Mouse (Mus musculus) ovary, adult 18-20 months (tissue): Measurements from ENCODE around the gene Srd5a1.
"Not testable (repeated sequence)": the region's sequence is repeated elsewhere in the genome, so short reads cannot be mapped to it uniquely, and the experiment has no call there.

Source experiments
- DNase-seq: peaks from one replicate; pipeline ENCODE4 v3.0.0; 2022; ENCODE audit warnings: low spot score, mixed read lengths

The Srd5a1 gene

GRCm38 (mm10) chr13:69624510-69624909, 13.3 kb upstream of the Srd5a1 start:
- no peak for DNase-seq

- DNase-seq, result no peak
Measured at GRCm38 (mm10) chr13:69623843-69624242, 12.6 kb upstream of the Srd5a1 start.

GRCm38 (mm10) chr13:69616716-69617115, 5.5 kb upstream of the Srd5a1 start:
- DNase-seq, result no peak

- peak; percentile 4 for DNase-seq
Measured at GRCm38 (mm10) chr13:69612175-69612544, 918 bp upstream of the Srd5a1 start.

GRCm38 (mm10) chr13:69610751-69611397, 368 bp downstream of the Srd5a1 start:
- no peak for DNase-seq

- peak; percentile 13 for DNase-seq
Measured at GRCm38 (mm10) chr13:69608734-69609133, 2.5 kb downstream of the Srd5a1 start.

- no peak for DNase-seq
Measured at GRCm38 (mm10) chr13:69604670-69605069, 6.6 kb downstream of the Srd5a1 start.

GRCm38 (mm10) chr13:69601321-69601720, 9.9 kb downstream of the Srd5a1 start:
- DNase-seq, result no peak

- DNase-seq, result not testable (repeated sequence)
Measured at GRCm38 (mm10) chr13:69600863-69601262, 10.4 kb downstream of the Srd5a1 start.

GRCm38 (mm10) chr13:69598867-69599266, 12.4 kb downstream of the Srd5a1 start:
- DNase-seq, result no peak

GRCm38 (mm10) chr13:69596515-69596914, 14.7 kb downstream of the Srd5a1 start:
- DNase-seq, result no peak

- no peak for DNase-seq
Measured at GRCm38 (mm10) chr13:69595911-69596310, 15.3 kb downstream of the Srd5a1 start.

- no peak for DNase-seq
Measured at GRCm38 (mm10) chr13:69594577-69595256, 16.5 kb downstream of the Srd5a1 start.

GRCm38 (mm10) chr13:69593453-69593852, 17.8 kb downstream of the Srd5a1 start:
- DNase-seq, result peak; percentile 16

- DNase-seq, result no peak
Measured at GRCm38 (mm10) chr13:69592226-69592625, 19.0 kb downstream of the Srd5a1 start.

GRCm38 (mm10) chr13:69591338-69591737, 19.9 kb downstream of the Srd5a1 start:
- DNase-seq, result no peak

GRCm38 (mm10) chr13:69588263-69588662, 23.0 kb downstream of the Srd5a1 start:
- no peak for DNase-seq

GRCm38 (mm10) chr13:69587849-69588248, 23.4 kb downstream of the Srd5a1 start:
- no peak for DNase-seq

GRCm38 (mm10) chr13:69586337-69586736, 24.9 kb downstream of the Srd5a1 start:
- DNase-seq, result no peak

GRCm38 (mm10) chr13:69585828-69586227, 25.4 kb downstream of the Srd5a1 start:
- no peak for DNase-seq

GRCm38 (mm10) chr13:69583591-69583990, 27.7 kb downstream of the Srd5a1 start:
- DNase-seq, result no peak

- DNase-seq, result no peak
Measured at GRCm38 (mm10) chr13:69582411-69582810, 28.8 kb downstream of the Srd5a1 start.

- no peak for DNase-seq
Measured at GRCm38 (mm10) chr13:69577181-69577834, 33.9 kb downstream of the Srd5a1 start.
